Mouse (Mus musculus): ENCODE data around the gene Tctn1. TPM values are rescaled to one million over a fixed set of nuclear protein-coding genes. Genes with fewer than 3 reads are reported as not detected.

Gene Tctn1
- total RNA-seq, 2 experiments from 2014 or later: 11.8 to 12.3 TPM

- DNase-seq (ENCODE audit: extremely low spot score in 1 of 2, low spot score in 1 of 2): no peak
These were observed 21.9 kb upstream of the Tctn1 start for GRCm38 (mm10) chr5:122286191-122286590.

GRCm38 (mm10) chr5:122285767-122286150, 21.5 kb upstream of the Tctn1 start:
- no peak for DNase-seq (ENCODE audit: extremely low spot score in 1 of 2, low spot score in 1 of 2)

- peak in 1 of 2 experiments; percentile 42 for DNase-seq (ENCODE audit: extremely low spot score in 1 of 2, low spot score in 1 of 2)
These were observed 20.9 kb upstream of the Tctn1 start for GRCm38 (mm10) chr5:122285029-122285766.

GRCm38 (mm10) chr5:122284183-122285028, 20.1 kb upstream of the Tctn1 start, which contains the start of gene Pptc7:
TSS of gene Pptc7 (plus strand) at chr5:122284365.
- peak; percentile 85 to 92 for DNase-seq (ENCODE audit: extremely low spot score in 1 of 2, low spot score in 1 of 2)

GRCm38 (mm10) chr5:122283828-122284182, 19.5 kb upstream of the Tctn1 start:
- no peak for DNase-seq (ENCODE audit: extremely low spot score in 1 of 2, low spot score in 1 of 2)

GRCm38 (mm10) chr5:122280827-122281462, 16.7 kb upstream of the Tctn1 start:
- no peak for DNase-seq (ENCODE audit: extremely low spot score in 1 of 2, low spot score in 1 of 2)

- DNase-seq (ENCODE audit: extremely low spot score in 1 of 2, low spot score in 1 of 2): no peak
These were observed 16.2 kb upstream of the Tctn1 start for GRCm38 (mm10) chr5:122280422-122280826.

GRCm38 (mm10) chr5:122279799-122280421, 15.7 kb upstream of the Tctn1 start:
- DNase-seq (ENCODE audit: extremely low spot score in 1 of 2, low spot score in 1 of 2): no peak

- no peak for DNase-seq (ENCODE audit: extremely low spot score in 1 of 2, low spot score in 1 of 2)
These were observed 14.7 kb upstream of the Tctn1 start for GRCm38 (mm10) chr5:122278946-122279345.

- no peak for DNase-seq (ENCODE audit: extremely low spot score in 1 of 2, low spot score in 1 of 2)
These were observed 10.5 kb upstream of the Tctn1 start for GRCm38 (mm10) chr5:122274785-122275184.

GRCm38 (mm10) chr5:122272821-122273220, 8.6 kb upstream of the Tctn1 start:
- DNase-seq (ENCODE audit: extremely low spot score in 1 of 2, low spot score in 1 of 2): no peak

- DNase-seq (ENCODE audit: extremely low spot score in 1 of 2, low spot score in 1 of 2): no peak
These were observed 4.8 kb upstream of the Tctn1 start for GRCm38 (mm10) chr5:122268858-122269604.

- peak; percentile 58 to 91 for DNase-seq (ENCODE audit: extremely low spot score in 1 of 2, low spot score in 1 of 2)
These were observed 3.6 kb upstream of the Tctn1 start for GRCm38 (mm10) chr5:122267899-122268298.

- no peak for DNase-seq (ENCODE audit: extremely low spot score in 1 of 2, low spot score in 1 of 2)
These were observed 2.9 kb upstream of the Tctn1 start for GRCm38 (mm10) chr5:122267136-122267535.

- no peak for DNase-seq (ENCODE audit: extremely low spot score in 1 of 2, low spot score in 1 of 2)
These were observed 1.7 kb upstream of the Tctn1 start for GRCm38 (mm10) chr5:122265942-122266341.

- DNase-seq (ENCODE audit: extremely low spot score in 1 of 2, low spot score in 1 of 2): no peak
These were observed 927 bp upstream of the Tctn1 start for GRCm38 (mm10) chr5:122265187-122265586.

GRCm38 (mm10) chr5:122262104-122262503, 2.2 kb downstream of the Tctn1 start:
- no peak for DNase-seq (ENCODE audit: extremely low spot score in 1 of 2, low spot score in 1 of 2)

- no peak for DNase-seq (ENCODE audit: extremely low spot score in 1 of 2, low spot score in 1 of 2)
These were observed 6.1 kb downstream of the Tctn1 start for GRCm38 (mm10) chr5:122258027-122258741.

- no peak for DNase-seq (ENCODE audit: extremely low spot score in 1 of 2, low spot score in 1 of 2)
These were observed 12.2 kb downstream of the Tctn1 start for GRCm38 (mm10) chr5:122251895-122252606.
